Mouse (Mus musculus) Patski (cell line): Measurements from ENCODE around the gene Wdr72. TPM values are rescaled to one million over a fixed set of nuclear protein-coding genes. Genes with fewer than 3 reads are reported as not detected.

Source experiments
- ATAC-seq: fragments of 100-300 bp; one replicate; pipeline ENCODE4 v1.8.0; 2021
- CTCF ChIA-PET: fragments of 350-600 bp; sonication (Branson Sonifier 250); formaldehyde crosslinking; loops from one replicate; lab custom pipeline; 2022; ENCODE audit warnings: inconsistent platforms; lab: Charles Lee
- POLR2A ChIA-PET: fragments of 350-600 bp; sonication (Branson Sonifier 250); formaldehyde crosslinking; loops from one replicate; lab custom pipeline; 2022; ENCODE audit warnings: antibody characterized with exemption, inconsistent platforms; lab: Charles Lee
- DNase-seq: peaks from one replicate; pipeline ENCODE4 v3.0.0-alpha.2; 2011; ENCODE audit warnings: low read depth, low spot score
- H3K27me3 ChIP-seq: fragments of 371-371 bp; one replicate; pipeline ENCODE4 v1.5.1; 2021
- CTCF ChIP-seq: fragments of 100-300 bp; IDR thresholded peaks from one replicate; pipeline ENCODE4 v1.5.1; 2021
- in situ Hi-C: fragments of 300-500 bp; cut with MboI; formaldehyde crosslinking; loops from 3 replicates; pipeline ENCODE4 v1.11.1; 2018; ENCODE audit warnings: low pct_unique_long_range_greater_than_20kb, mixed read lengths
- polyA plus RNA-seq: library from polyadenylated mRNA; unstranded; gene quantifications from one replicate; pipeline ENCODE4 v1.2.3, GENCODE M21; 2021

Wdr72 gene
- polyA plus RNA-seq, 1 experiment from 2014 or later = 0.39 TPM

DNA sequence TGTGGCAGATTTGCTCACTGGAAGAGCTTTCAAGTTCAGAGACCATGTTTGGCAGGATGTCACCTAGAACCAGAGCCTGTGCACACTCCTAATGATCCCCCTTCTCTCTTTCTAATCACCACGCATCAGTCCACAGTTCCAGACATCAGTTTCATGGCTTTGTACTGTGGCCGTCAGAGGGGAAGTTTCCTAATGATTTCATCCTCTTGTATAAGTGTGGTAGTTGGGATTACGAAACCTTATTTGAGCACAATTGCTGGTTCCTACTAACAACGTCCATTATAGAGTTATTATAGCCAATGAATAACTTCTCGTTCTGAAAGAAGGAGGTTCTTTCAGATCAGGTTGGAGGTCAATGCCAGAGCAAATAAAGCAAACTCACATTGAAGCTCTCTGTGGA lies 131.1 kb downstream of the Wdr72 start:
- TF ChIP-seq CTCF = no peak
- no peak for ATAC-seq
- DNase-seq = no peak
- in situ Hi-C loops = no loop called here
- ChIA-PET CTCF (no interaction called here), POLR2A (no interaction called here)
- H3K27me3 ChIP-seq = peaks cover 10% of the 10 kb centered on the region

DNA sequence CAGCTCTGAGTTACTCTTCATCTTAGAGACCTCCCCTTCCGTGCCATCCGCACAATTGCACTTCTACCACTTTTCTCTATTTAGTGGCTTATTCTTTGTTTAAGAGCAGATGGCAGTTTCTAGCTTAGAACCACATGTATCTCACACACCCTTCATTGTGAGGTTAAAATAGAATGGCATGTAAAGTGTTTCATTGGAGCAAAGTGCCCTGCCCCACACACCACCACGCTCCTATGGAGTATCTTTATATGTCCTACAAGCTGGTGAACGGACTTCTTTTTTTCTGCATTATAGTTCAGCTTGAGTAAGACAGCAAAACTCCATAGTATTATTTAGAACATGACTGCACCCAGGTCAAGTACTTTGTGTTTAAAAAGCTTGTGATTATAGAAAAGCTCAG lies 137.9 kb downstream of the Wdr72 start:
- no peak for DNase-seq
- H3K27me3 ChIP-seq = peaks cover 12% of the 10 kb centered on the region
- in situ Hi-C loops = no loop called here
- ChIA-PET CTCF (interaction anchor here (0.7 to 0.9 kb wide), 2 partner anchors 10 to 16 kb away, joined by 3 to 4 read pairs; no protein-coding TSS in a partner anchor), POLR2A (no interaction called here)
- TF ChIP-seq CTCF = no peak
- ATAC-seq = no peak

DNA sequence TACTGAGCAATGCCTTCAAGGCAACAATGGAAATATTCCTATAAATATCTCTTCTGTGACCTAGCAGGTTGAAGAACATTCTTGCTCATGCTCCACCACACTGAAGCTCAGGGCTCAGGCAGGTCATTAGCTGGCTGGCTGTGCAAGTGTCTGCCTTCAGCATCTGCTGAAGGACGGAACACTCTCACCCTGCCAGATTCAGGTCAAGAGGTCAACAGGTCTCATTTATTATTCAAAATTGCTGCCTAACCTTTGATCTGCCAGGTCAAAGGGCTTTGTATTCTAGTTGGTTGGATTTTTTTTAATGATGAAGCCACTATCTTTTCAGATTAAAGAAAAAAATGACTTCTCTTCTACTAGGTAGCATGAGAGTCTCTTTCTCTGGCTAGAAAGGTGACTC lies 139.3 kb downstream of the Wdr72 start:
- no peak for DNase-seq
- in situ Hi-C loops = no loop called here
- no peak for TF ChIP-seq CTCF
- ChIA-PET CTCF (no interaction called here), POLR2A (no interaction called here)
- ATAC-seq = no peak
- peaks cover 12% of the 10 kb centered on the region for H3K27me3 ChIP-seq

DNA sequence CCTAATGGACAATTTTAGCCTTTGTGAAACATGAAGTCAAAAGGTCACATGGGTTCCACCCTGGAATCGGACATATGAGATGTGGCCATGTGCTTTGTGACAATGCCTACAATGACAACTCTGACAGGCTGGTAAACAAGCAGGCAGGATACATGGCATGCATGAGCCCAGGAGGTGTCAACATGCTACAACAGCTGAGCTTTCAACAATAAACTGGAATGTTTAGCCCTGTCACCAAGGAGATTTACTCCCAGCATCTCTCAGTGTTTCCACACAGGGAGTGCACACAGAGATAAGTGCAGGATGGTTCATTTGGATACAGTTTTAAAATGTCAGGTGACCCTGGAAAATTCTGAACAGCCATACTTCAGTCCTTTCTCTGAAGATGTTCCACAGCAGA lies 140.4 kb downstream of the Wdr72 start:
- no peak for ATAC-seq
- POLR2A ChIA-PET = no interaction called here
- CTCF ChIA-PET = no interaction called here
- DNase-seq = no peak
- in situ Hi-C loops = no loop called here
- no peak for TF ChIP-seq CTCF
- peaks cover 17% of the 10 kb centered on the region for H3K27me3 ChIP-seq

GRCm38 (mm10) chr9:74258389-74258788 lies 148.2 kb downstream of the Wdr72 start:
- DNase-seq (no peak), ATAC-seq (no peak)
- in situ Hi-C loops = no loop called here
- TF ChIP-seq CTCF = no peak
- ChIA-PET POLR2A (interaction anchor here (0.6 kb wide), 1 partner anchor 104 kb away, joined by 3 read pairs; no protein-coding TSS in a partner anchor), CTCF (interaction anchor here (0.6 to 1.1 kb wide), 2 partner anchors 12 to 485 kb away, joined by 3 read pairs; no protein-coding TSS in a partner anchor)
- H3K27me3 ChIP-seq = peaks cover 13% of the 10 kb centered on the region

- TF ChIP-seq CTCF = no peak
- no peak for ATAC-seq
- H3K27me3 ChIP-seq = peaks cover 41% of the 10 kb centered on the region
- DNase-seq = no peak
- ChIA-PET CTCF (no interaction called here), POLR2A (no interaction called here)
- in situ Hi-C loops = no loop called here
Observed at GRCm38 (mm10) chr9:74277752-74278385, 167.7 kb downstream of the Wdr72 start.

GRCm38 (mm10) chr9:74282072-74282471 lies 171.9 kb downstream of the Wdr72 start:
- peaks cover 44% of the 10 kb centered on the region for H3K27me3 ChIP-seq
- in situ Hi-C loops = no loop called here
- no peak for ATAC-seq
- no peak for TF ChIP-seq CTCF
- ChIA-PET POLR2A (no interaction called here), CTCF (no interaction called here)
- no peak for DNase-seq

- TF ChIP-seq CTCF = no peak
- in situ Hi-C loops = no loop called here
- H3K27me3 ChIP-seq = peaks cover 28% of the 10 kb centered on the region
- ATAC-seq (no peak), DNase-seq (no peak)
- CTCF ChIA-PET = no interaction called here
- POLR2A ChIA-PET = no interaction called here
Observed at GRCm38 (mm10) chr9:74286210-74286609, 176.1 kb downstream of the Wdr72 start.

DNA sequence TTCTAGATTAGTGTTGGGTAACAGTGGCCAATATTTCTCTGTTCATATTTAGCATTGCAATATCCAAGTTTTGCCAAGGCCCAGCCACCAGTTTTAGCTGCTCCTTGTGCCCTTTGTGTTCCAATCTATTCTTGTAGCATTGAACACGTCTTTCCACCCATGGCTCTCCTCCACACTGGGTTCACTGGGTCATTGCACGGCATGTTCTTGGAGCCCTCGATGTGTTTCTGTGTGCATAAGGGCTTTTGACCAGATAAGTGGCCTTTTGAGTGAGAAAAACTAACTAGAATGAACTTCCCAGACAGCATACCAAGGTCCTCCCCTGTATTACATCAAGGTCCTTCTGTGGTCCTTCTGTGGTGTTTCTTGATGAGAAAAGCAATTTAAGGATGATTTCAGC lies 184.3 kb downstream of the Wdr72 start:
- DNase-seq (no peak), ATAC-seq (no peak)
- peaks cover 9% of the 10 kb centered on the region for H3K27me3 ChIP-seq
- ChIA-PET CTCF (no interaction called here), POLR2A (no interaction called here)
- in situ Hi-C loops = no loop called here
- TF ChIP-seq CTCF = no peak

DNA sequence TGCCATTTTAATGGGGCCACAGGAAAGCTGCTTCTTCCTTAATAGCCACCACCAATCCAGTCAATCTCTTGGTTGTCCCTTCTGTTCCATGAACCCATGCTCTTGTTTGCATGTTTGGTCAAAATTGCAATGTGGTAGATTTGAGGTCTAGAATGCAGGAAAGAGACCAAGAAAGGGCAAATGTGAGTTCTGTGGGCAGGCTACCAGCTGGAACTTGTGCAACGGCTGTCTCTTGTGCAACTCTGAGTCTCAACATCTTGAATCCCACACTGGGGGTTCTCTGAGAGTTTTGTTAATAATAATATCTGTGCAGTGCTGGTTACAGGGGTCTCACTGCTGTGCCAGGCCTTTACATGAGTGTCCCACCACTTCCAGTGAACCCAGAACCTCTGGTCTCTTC lies 208.6 kb downstream of the Wdr72 start:
- in situ Hi-C loops = no loop called here
- no peaks in the 10 kb centered on the region for H3K27me3 ChIP-seq
- ATAC-seq (no peak), DNase-seq (no peak)
- CTCF ChIA-PET = no interaction called here
- POLR2A ChIA-PET = no interaction called here
- TF ChIP-seq CTCF = no peak

DNA sequence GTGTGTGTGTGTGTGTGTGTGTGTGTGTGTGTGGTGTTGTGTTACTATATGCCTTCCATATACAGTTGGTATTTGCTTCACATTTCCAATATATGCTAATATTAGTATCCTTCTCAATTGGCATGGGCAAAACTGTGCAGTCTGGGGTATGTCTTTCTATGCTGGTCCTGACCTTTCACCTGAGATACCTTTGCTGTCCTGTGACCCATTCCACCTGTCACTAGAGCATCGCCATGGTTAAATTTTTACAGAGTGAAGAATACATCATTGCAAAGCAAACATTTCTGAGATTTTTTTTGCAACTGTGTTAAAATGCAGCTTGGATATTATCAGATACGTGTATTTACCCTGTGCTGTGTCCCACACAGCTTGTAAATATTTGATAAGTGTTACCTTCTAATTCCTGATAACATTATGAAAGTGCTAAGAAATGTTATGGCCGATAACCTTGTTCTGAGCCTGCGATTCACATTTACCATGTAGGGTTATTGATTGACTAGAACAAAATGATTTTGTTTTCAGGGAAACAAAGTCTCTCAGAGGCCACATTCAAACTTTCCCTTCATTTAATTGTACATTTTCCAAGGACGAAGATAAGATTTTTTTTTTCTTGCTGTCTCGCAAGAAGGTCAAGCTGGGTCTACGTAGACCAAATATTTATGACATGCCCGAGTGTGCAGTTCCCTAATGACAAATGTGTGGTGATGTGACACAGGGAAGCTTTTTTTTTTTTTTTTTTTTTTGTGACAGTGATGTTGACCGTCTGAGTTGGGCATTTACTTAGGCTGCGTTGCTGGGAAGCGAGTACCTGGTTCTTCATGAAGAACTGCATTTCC lies 214.2 kb downstream of the Wdr72 start:
- CTCF ChIA-PET = no interaction called here
- H3K27me3 ChIP-seq = no peaks in the 10 kb centered on the region
- in situ Hi-C loops = no loop called here
- DNase-seq (no peak), ATAC-seq (no peak)
- TF ChIP-seq CTCF = no peak
- POLR2A ChIA-PET = interaction anchor here (0.7 kb wide), 1 partner anchor 341 kb away, joined by 3 read pairs; no protein-coding TSS in a partner anchor
